23 mouse cellular contexts compared by ENCODE assay signal in the genomic region with DNA sequence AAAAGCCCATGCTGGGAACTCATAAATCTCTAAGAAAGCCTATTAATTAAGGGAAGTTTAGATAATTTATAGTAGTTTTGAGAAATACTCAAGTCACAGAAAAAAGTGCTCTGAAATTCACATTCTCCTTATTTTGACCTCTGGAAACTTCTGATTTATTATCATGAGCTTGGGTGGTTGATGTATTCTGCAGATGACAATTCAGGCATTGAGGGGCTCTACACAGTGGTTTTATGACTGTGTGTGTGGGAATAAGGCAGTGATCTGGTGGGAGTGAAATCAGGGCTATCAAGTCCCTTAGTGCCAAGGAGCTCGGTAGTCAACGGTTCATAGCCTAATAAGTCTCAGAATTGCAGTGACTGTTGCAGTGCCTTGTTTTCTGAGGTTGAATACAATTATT.
"Had no signal": no experiment of that assay in that cellular context is flagged by ENCODE, and none has a peak within 500 bp of the region (broad histone marks: within the 10 kb centered on the region; RNA-seq: fewer than 3 reads in every experiment).

No protein-coding gene starts in this region.

- H3K36me3 ChIP-seq: heart, embryonic 13.5 days; heart, embryonic 15.5 days; hindbrain, embryonic 13.5 days; hindbrain, embryonic 15.5 days; limb, embryonic 13.5 days; limb, embryonic 15.5 days; liver, embryonic 12.5 days had no signal

- H3K27me3 ChIP-seq: heart, embryonic 13.5 days; heart, embryonic 15.5 days; hindbrain, embryonic 13.5 days; hindbrain, embryonic 15.5 days; limb, embryonic 13.5 days; limb, embryonic 15.5 days; liver, embryonic 12.5 days had no signal

- DNase-seq: gastrocnemius, postnatal 14 days; gastrocnemius, postnatal 36 days; heart, adult 11 months; heart, adult 2 months; heart, postnatal 14 days; heart, postnatal 36 days; kidney, adult 2 months; kidney, postnatal 14 days; kidney, postnatal 36 days; layer of hippocampus, adult 9-11 months; layer of hippocampus, postnatal 36 days; left cerebral cortex, postnatal 4 days had no signal

- H3K9ac ChIP-seq: heart, embryonic 13.5 days; heart, embryonic 15.5 days; hindbrain, embryonic 13.5 days; hindbrain, embryonic 15.5 days; limb, embryonic 13.5 days; limb, embryonic 15.5 days; liver, embryonic 12.5 days; liver, embryonic 14.5 days had no signal

- H3K9me3 ChIP-seq: heart, embryonic 13.5 days; heart, embryonic 15.5 days; hindbrain, embryonic 13.5 days; hindbrain, embryonic 15.5 days; limb, embryonic 13.5 days; limb, embryonic 15.5 days; liver, embryonic 12.5 days had no signal

- ATAC-seq: hindbrain, postnatal 0 days; intestine, embryonic 16.5 days; liver, embryonic 12.5 days had no signal

- H3K4me1 ChIP-seq: heart, embryonic 13.5 days; heart, embryonic 15.5 days; hindbrain, embryonic 13.5 days; hindbrain, embryonic 15.5 days; limb, embryonic 13.5 days; limb, embryonic 15.5 days; liver, embryonic 12.5 days had no signal

- H3K4me3 ChIP-seq: heart, adult 2 months; heart, embryonic 13.5 days; heart, embryonic 15.5 days; hindbrain, embryonic 13.5 days; hindbrain, embryonic 15.5 days; limb, embryonic 13.5 days; limb, embryonic 15.5 days; liver, embryonic 12.5 days had no signal

- H3K27ac ChIP-seq: heart, adult 2 months; heart, embryonic 13.5 days; heart, embryonic 15.5 days; hindbrain, embryonic 13.5 days; hindbrain, embryonic 15.5 days; hindbrain, postnatal 0 days; limb, embryonic 13.5 days; limb, embryonic 15.5 days; liver, embryonic 12.5 days; liver, embryonic 14.5 days had no signal

- H3K4me2 ChIP-seq: heart, embryonic 11.5 days; heart, embryonic 13.5 days; heart, embryonic 15.5 days; hindbrain, embryonic 13.5 days; hindbrain, embryonic 15.5 days; limb, embryonic 13.5 days; limb, embryonic 15.5 days; liver, embryonic 12.5 days had no signal
